In the genomic region with DNA sequence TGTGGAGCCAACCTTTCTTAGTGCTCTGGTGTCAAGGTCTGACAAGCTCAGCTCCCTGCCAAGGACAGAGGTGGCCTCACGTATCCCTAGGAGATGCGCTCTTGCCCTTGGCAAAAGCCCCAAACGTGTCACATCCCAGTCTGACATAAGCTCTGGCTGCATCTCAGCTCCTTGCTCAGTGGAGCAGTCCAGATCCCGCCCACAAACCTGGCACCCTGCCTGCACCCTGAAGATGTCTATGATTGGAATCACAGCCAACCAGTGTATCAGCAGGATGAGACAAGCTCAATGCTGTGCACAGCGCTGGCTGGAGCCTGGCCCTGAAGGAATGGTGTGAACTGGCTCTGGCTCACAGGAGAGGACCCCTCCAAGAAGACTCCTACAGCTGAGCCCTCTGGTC, we compare ENCODE assay signal across 9 mouse cellular contexts. TPM values are rescaled to one million over a fixed set of nuclear protein-coding genes. Genes with fewer than 3 reads are reported as not detected.
A peak's percentile ranks its signal among the peaks of the same experiment; 100 is the strongest.
DNase-seq lines count a peak whose midpoint lies in the region; ATAC-seq and TF ChIP-seq lines count a peak whose summit lies in the region.
"Had no signal": no experiment of that assay in that cellular context is flagged by ENCODE, and none has a peak within 500 bp of the region (broad histone marks: within the 10 kb centered on the region; RNA-seq: fewer than 3 reads in every experiment).

No protein-coding gene starts in this region.

- peak; percentile 27 for DNase-seq in thymus, postnatal 4 days
- no peak for DNase-seq in thymus, postnatal 14 days
- peak; percentile 83 to 89 for DNase-seq in cerebellum, postnatal 36 days
- peak; percentile 86 to 91 for DNase-seq in layer of hippocampus, adult 2 months (ENCODE audit: low spot score in 2 of 2)
- DNase-seq in lung, postnatal 36 days = peak; percentile 70
- peak; percentile 74 for DNase-seq in urinary bladder, postnatal 25 days (ENCODE audit: low spot score)

- no peak for TF ChIP-seq CTCF in layer of hippocampus, adult 2 months (conservative IDR thresholded peaks at IDR 0.05)

- WGBS in heart, embryonic 12.5 days = 68% methylated on average over 5 of the region's 5 CpGs

- H3K36me3 ChIP-seq in heart, embryonic 12.5 days = no peaks in the 10 kb centered on the region

- H3K4me2 ChIP-seq in heart, embryonic 12.5 days = no peak overlapping the region

- no peaks in the 10 kb centered on the region for H3K27me3 ChIP-seq in heart, embryonic 12.5 days (replicated peaks)

- H3K27ac ChIP-seq in heart, embryonic 12.5 days (ENCODE audit: poor library complexity, severe bottlenecking) = no peak overlapping the region
- no peak overlapping the region for H3K27ac ChIP-seq in layer of hippocampus, adult 2 months

- H3K9ac ChIP-seq in heart, embryonic 12.5 days = no peak overlapping the region

- ATAC-seq in heart, embryonic 12.5 days (ENCODE audit: insufficient number of reproducible peaks, low FRiP score) = peak; percentile 49; the same call in 1 of the 2 replicates
- ATAC-seq in inflammation-experienced regulatory T-cells, adult 6 months = no peak

- no peak overlapping the region for H3K4me3 ChIP-seq in heart, embryonic 12.5 days
- no peak overlapping the region for H3K4me3 ChIP-seq in layer of hippocampus, adult 2 months

- peaks cover 43% of the 10 kb centered on the region for H3K4me1 ChIP-seq in heart, embryonic 12.5 days (replicated peaks)

- no peaks in the 10 kb centered on the region for H3K9me3 ChIP-seq in heart, embryonic 12.5 days (replicated peaks)

RNA-seq across cellular contexts. Expression of a gene that starts 6.6 kb away (rescaled TPM):
- polyA plus RNA-seq in heart, embryonic 12.5 days (2016; fragmentation: Nextera tagmentation; extraction: Ambion mirVana) = 0.04 and 0.05 TPM in 2 replicates
- total RNA-seq in layer of hippocampus, adult 2 months (2021) = under 1 TPM; 0.07 to 0.15 TPM
- not detected for polyA plus RNA-seq in inflammation-experienced regulatory T-cells, adult 6 months (2017; shearing (Covaris generic))
- polyA plus RNA-seq: liver, adult 2 months had no signal

RNA-seq across cellular contexts. Expression of a gene that starts 48.8 kb away (rescaled TPM):
- 0.68 and 1.5 TPM in 2 replicates for polyA plus RNA-seq in heart, embryonic 12.5 days (2016; fragmentation: Nextera tagmentation; extraction: Ambion mirVana)
- total RNA-seq in layer of hippocampus, adult 2 months (2021) = 1 to 10 TPM in 1 of 2 experiments, under 1 TPM in 1; 0.83 to 1.6 TPM
- polyA plus RNA-seq in inflammation-experienced regulatory T-cells, adult 6 months (2017; shearing (Covaris generic)) = under 1 TPM in 2 of 3 experiments, not detected in 1; 0.15 to 0.46 TPM

RNA-seq across cellular contexts. Expression of a gene that starts 59.9 kb away (rescaled TPM):
- 1.3 and 1.7 TPM in 2 replicates for polyA plus RNA-seq in heart, embryonic 12.5 days (2016; fragmentation: Nextera tagmentation; extraction: Ambion mirVana)
- total RNA-seq in layer of hippocampus, adult 2 months (2021) = 1 to 10 TPM; 2.0 to 2.9 TPM
- under 1 TPM; 0.08 to 0.11 (median 0.08) TPM for polyA plus RNA-seq in inflammation-experienced regulatory T-cells, adult 6 months (2017; shearing (Covaris generic))
